Mouse (Mus musculus) brain, embryonic 14.5 days (tissue): Measurements from ENCODE around the gene Slc2a6.

Experiments
- CTCF ChIP-seq: fragments of 200-500 bp; IDR thresholded peaks from 2 replicates; pipeline ENCODE4 v1.5.1; 2012; ENCODE audit warnings: inconsistent platforms, mild to moderate bottlenecking, moderate library complexity, borderline replicate concordance; ENCODE audit not compliant: insufficient read depth, insufficient read length; ENCODE audit errors: extremely low read depth
- POLR2A ChIP-seq: fragments of 200-500 bp; IDR thresholded peaks from 2 replicates; pipeline ENCODE4 v1.6.1; 2012; ENCODE audit warnings: mild to moderate bottlenecking, inconsistent platforms, borderline replicate concordance; ENCODE audit not compliant: poor library complexity, insufficient read depth, insufficient read length, severe bottlenecking; ENCODE audit errors: extremely low read depth

- TF ChIP-seq POLR2A = no peak
- no peak for TF ChIP-seq CTCF
Measured at GRCm38 (mm10) chr2:27073407-27073806, 45.6 kb upstream of the Slc2a6 start.
